Mouse (Mus musculus) adrenal gland, adult 8-10 months (tissue): ENCODE measurements at regions not wholly inside any gene's neighbourhood (a gene's known extent, or its start where the extent isn't known, plus 50 kb on each side); places are given as distances from the start of the nearest gene placed in this dataset.

Experiments used
- DNase-seq: peaks from one replicate; pipeline ENCODE4 v3.0.0; 2022

- no peak for DNase-seq
Measured at GRCm38 (mm10) chr2:38420498-38420897, 81.4 kb downstream of the Lhx2 start.

- no peak for DNase-seq
Measured at GRCm38 (mm10) chr2:38422406-38422805, 83.3 kb downstream of the Lhx2 start.

GRCm38 (mm10) chr2:38423886-38424277 is 84.8 kb downstream of the Lhx2 start:
- no peak for DNase-seq

DNA sequence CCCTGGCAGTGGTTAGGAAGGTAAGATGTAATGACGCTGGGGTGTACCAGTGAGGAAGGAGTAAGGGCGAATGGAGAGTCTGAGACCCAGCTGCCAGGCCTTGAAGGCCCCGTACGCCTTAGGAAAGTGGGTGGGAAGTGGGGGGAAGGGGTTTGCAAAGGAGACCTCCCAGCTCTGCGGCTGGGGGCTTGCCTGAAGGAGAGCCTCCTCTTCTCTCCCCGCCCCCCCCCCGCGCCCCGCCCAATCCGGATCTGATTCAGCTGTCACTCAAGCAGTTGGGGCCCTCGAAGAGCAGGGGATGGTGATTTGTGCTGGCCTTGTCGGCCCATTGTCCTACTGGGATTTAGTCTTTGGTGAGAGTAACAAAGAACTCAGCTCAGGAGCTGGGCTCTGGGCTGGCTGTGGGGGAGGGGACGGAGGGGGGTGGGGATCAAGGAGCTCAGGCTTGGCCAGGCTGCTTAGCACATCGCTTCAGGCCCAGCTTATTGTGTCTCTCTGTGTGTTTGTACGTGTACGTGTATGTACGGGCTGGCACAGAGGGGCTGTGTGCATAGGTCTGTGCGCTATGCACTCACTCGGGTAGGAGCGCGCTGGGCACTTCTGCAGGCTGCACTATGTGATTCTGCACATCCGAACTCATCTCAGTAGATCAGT is 85.3 kb downstream of the Lhx2 start:
- no peak for DNase-seq

- DNase-seq, result no peak
Measured at GRCm38 (mm10) chr2:38424976-38425375, 85.9 kb downstream of the Lhx2 start.

DNA sequence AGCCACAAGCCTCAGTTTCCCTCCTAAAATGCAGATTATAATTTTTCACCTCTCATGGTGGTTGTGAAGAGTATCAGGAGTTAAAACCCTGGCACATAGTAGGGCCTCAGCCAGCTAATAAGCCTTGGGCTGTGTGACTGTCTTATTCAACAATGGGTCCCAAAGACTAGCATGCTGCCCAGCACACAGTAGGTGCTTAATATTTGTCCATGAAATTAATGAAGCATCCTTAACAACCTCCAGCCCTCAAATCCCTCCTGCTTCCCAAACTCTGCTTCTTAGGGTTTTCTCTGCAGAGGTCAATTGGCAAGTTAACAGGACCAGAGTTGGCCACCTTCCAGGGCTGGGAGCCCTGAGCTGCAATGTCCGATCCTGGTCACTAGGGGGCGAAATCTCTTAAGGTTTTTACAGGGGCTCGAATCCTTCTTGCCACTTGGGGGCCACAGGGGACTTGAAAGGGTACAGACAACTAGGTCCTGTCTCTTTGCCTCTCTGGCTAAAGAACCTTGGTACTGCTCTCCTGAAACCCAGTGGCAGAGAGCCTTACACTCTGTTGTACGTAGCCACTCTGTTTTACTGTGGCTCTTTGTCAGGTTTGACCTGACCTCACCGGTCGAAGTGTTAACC is 81.6 kb upstream of the Nek6 start:
- DNase-seq, result peak; percentile 69

GRCm38 (mm10) chr2:38431546-38431945 is 79.9 kb upstream of the Nek6 start:
- DNase-seq, result no peak

- DNase-seq, result no peak
Measured at GRCm38 (mm10) chr2:38433736-38434135, 77.7 kb upstream of the Nek6 start.

DNA sequence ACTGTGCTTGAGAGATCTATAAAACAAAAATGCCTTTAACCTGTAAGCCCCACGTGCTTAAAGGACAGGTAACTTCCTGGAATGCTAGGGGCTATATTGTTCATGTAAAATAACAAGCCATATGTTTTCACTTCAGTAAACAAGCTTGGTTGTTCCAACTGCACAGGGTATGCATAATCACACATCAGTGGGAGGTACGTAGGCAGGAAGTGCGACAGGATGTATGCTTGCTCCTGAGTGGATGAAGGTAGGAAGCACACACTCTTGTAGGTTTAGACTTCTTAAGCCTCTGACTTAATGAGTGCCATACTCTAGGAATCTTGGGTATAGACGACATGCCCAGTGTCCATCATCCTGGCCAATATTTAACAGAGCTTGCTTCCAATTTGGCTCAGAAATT is 74.7 kb upstream of the Nek6 start:
- DNase-seq, result no peak

DNA sequence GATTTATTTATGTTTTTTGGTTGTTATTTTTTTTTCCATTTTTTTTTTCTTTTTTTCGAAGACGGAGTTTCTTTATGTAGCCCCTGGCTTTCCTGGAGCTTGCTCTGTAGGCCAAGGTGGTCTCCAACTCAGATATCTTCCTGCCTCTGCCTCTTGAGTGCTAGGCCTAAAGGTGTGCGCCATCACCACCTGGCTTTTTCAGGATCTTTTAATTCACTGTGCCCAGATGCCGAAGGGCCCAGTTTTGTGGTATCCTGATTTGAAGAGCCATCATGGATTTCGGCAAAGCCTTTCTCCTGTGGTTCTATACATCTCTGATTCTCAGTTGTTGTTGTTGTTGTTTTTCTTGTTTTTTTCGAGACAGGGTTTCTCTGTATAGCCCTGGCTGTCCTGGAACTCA is 72.3 kb upstream of the Nek6 start:
- no peak for DNase-seq

GRCm38 (mm10) chr2:38439973-38440372 is 71.5 kb upstream of the Nek6 start:
- no peak for DNase-seq

DNA sequence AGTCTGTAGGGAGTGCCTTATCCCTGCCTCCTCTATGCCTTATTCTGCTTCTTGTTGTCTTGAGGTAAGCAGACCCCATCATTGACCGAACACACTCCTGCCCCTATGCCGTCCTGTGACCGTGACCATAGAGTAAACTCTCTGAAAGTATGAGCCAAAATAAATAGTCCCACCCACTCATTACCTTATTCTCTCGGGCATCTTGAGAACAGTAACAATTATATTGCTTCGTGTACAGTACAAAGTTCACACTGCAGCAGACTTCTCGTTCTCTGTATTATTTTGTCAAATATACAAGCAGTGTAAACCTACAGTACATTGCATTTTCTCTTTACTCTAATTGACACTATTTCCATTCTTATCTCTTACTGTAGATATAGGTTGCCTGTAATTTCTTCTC is 62.4 kb upstream of the Nek6 start:
- no peak for DNase-seq

DNA sequence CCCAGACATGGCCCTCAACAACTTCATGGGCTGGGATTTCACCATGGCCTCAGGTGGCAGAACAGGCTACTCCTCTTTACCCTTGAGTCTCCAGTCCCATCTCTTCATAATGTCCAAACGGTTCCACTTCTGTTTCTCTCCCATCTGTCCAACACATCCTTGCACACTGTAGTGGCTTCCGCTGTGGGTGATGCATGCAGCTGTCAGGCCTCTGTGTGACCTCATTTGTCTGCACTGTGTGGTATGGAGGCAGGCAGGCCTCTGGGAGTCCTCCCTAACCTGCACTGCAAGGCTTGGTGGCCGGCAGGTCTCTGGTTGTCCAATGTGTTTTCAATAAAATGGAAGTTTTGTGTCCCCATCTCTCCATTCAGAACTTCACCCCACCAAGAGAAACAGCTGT is 54.9 kb upstream of the Nek6 start:
- DNase-seq, result no peak

- DNase-seq, result no peak
Measured at GRCm38 (mm10) chr2:38460367-38460766, 51.1 kb upstream of the Nek6 start.

DNA sequence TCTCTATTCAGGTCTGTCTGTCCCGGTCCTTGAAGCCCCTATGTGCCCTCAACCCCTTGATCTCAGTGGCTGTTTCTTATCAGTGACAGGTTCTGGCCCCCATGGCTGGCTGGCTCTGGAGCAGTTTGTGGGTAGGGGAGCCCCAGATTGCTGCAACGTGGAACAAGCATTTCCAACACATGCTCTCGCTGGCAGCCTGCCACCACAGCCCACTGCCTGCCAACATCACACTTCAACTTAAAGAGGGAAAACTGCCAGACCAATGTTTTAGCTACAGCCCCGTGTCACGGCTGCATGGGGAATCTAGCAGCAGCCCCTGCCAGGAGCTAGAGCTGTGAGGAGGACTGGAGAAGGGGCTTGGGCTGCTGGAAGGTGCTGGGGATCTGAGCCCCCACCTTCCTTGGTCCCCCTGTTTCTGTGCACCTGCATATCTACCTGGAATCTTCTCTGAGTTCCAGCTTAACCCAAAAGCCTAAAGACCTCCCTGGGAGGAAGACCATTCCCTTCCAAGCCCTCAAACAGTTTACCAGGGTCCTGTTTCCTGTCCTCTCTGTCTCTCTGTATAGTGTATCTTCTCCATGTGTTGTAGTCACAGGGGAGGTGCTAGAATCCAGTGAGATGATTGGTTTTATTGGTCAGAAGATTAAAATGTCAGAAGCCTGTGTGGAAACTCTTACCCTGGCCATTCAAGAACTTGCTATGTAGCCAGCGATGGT is 50.5 kb upstream of the Nek6 start:
- DNase-seq, result no peak
